Mouse (Mus musculus) G1E (cell line): ENCODE measurements around the gene Usb1. TPM values are rescaled to one million over a fixed set of nuclear protein-coding genes. Genes with fewer than 3 reads are reported as not detected.

Experiments
- ATAC-seq: 2 replicates; pipeline ENCODE4 v1.8.0; 2016; ENCODE audit warnings: mild to moderate bottlenecking; ENCODE audit not compliant: insufficient number of reproducible peaks, poor library complexity, low FRiP score, severe bottlenecking; ENCODE audit errors: extremely low read depth
- DNase-seq: peaks from one replicate; pipeline ENCODE4 v3.0.0; 2012; ENCODE audit warnings: low spot score
- H3K27me3 ChIP-seq: 2 replicates; pipeline ENCODE4 v1.6.1; 2012; ENCODE audit warnings: mild to moderate bottlenecking, low read length, inconsistent platforms; ENCODE audit not compliant: insufficient read depth
- H3K36me3 ChIP-seq: replicated peaks from 2 replicates; pipeline ENCODE3; 2012; ENCODE audit warnings: mild to moderate bottlenecking, inconsistent platforms
- H3K4me1 ChIP-seq: 2 replicates; pipeline ENCODE4 v1.6.1; 2012; ENCODE audit warnings: low read depth, low read length, inconsistent platforms, mixed read lengths; ENCODE audit not compliant: insufficient read depth
- H3K4me3 ChIP-seq: 2 replicates; pipeline ENCODE4 v1.5.1; 2012; ENCODE audit warnings: low read depth, mild to moderate bottlenecking, inconsistent platforms, low read length, moderate library complexity, mixed read lengths
- H3K9me3 ChIP-seq: replicated peaks from 2 replicates; pipeline ENCODE4 v1.6.1; 2012; ENCODE audit warnings: inconsistent platforms
- CTCF ChIP-seq: IDR thresholded peaks from 2 replicates; pipeline ENCODE4 v1.5.1; 2012; ENCODE audit warnings: low read depth, low read length, inconsistent platforms, mixed read lengths
- GATA1 ChIP-seq: IDR thresholded peaks from 2 replicates; pipeline ENCODE4 v1.6.1; 2012; ENCODE audit warnings: borderline replicate concordance, low read length, inconsistent platforms, mixed read lengths
- GATA2 ChIP-seq: IDR thresholded peaks from 2 replicates; pipeline ENCODE4 v1.6.1; 2012; ENCODE audit warnings: low read depth, low read length, inconsistent platforms, borderline replicate concordance
- POLR2AphosphoS5 ChIP-seq: IDR thresholded peaks from 2 replicates; pipeline ENCODE4 v1.6.1; 2012; ENCODE audit warnings: low read depth, low read length, inconsistent platforms; ENCODE audit not compliant: insufficient replicate concordance
- TAL1 ChIP-seq: conservative IDR thresholded peaks from 2 replicates; pipeline ENCODE4 v1.6.1; 2012; ENCODE audit warnings: low read depth, low read length, inconsistent platforms, mixed read lengths
- polyA plus RNA-seq: library from polyadenylated mRNA; stranded (reverse); fragments of >175 nt; gene quantifications from 2 replicates; pipeline ENCODE4 v1.2.3, GENCODE M21; 2012
- total RNA-seq, 2 experiments: library from RNA; stranded (forward) in 1 of 2; stranded (reverse) in 1 of 2; fragments of 200-1000 nt in 1 of 2; fragments of >200 nt in 1 of 2; fragmentation: Nextera tagmentation in 1 of 2; gene quantifications; 2 replicates each; pipeline ENCODE4 v1.2.3; 2014 to 2017

Gene Usb1
- total and polyA plus RNA-seq, 3 experiments: 28.0 to 60.0 (median 40.6) TPM

- Histone ChIP-seq H3K4me1 (no peaks in the 10 kb centered on the region; the same call in none of the 2 replicates), H3K27me3 (peaks cover 56% of the 10 kb centered on the region), H3K9me3 (peaks cover 7% of the 10 kb centered on the region), H3K4me3 (no peak overlapping the region), H3K36me3 (peaks cover under 1% of the 10 kb centered on the region)
- no peak for DNase-seq
- ATAC-seq: no peak
- TF ChIP-seq GATA1 (no peak), CTCF (no peak), GATA2 (no peak), POLR2AphosphoS5 (no peak), TAL1 (no peak)
Observed at GRCm38 (mm10) chr8:95352871-95353866, 21.1 kb downstream of the Usb1 start.

GRCm38 (mm10) chr8:95354606-95355005 is 22.5 kb downstream of the Usb1 start:
- TF ChIP-seq CTCF (no peak), POLR2AphosphoS5 (no peak), GATA2 (no peak), GATA1 (no peak), TAL1 (no peak)
- Histone ChIP-seq H3K4me3 (no peak overlapping the region), H3K36me3 (no peaks in the 10 kb centered on the region), H3K9me3 (peaks cover 7% of the 10 kb centered on the region), H3K27me3 (peaks cover 56% of the 10 kb centered on the region), H3K4me1 (peaks cover 12% of the 10 kb centered on the region)
- ATAC-seq (no peak), DNase-seq (no peak)

GRCm38 (mm10) chr8:95358550-95359411 is 26.7 kb downstream of the Usb1 start:
- H3K27me3 ChIP-seq: peaks cover 30% of the 10 kb centered on the region
- DNase-seq (no peak), ATAC-seq (no peak)
- H3K36me3 ChIP-seq: no peaks in the 10 kb centered on the region
- no peak for TF ChIP-seq POLR2AphosphoS5
- TF ChIP-seq TAL1: no peak
- no peak for TF ChIP-seq CTCF
- TF ChIP-seq GATA1: no peak
- no peak for TF ChIP-seq GATA2
- peaks cover 24% of the 10 kb centered on the region for H3K4me1 ChIP-seq
- H3K9me3 ChIP-seq: no peaks in the 10 kb centered on the region
- H3K4me3 ChIP-seq: no peak overlapping the region

GRCm38 (mm10) chr8:95360181-95361015 is 28.3 kb downstream of the Usb1 start:
- Histone ChIP-seq H3K4me1 (peaks cover 24% of the 10 kb centered on the region), H3K4me3 (no peak overlapping the region; the same call in 1 of the 2 replicates), H3K36me3 (no peaks in the 10 kb centered on the region), H3K9me3 (no peaks in the 10 kb centered on the region), H3K27me3 (peaks cover 23% of the 10 kb centered on the region)
- no peak for ATAC-seq
- no peak for DNase-seq
- TF ChIP-seq GATA1 (no peak), TAL1 (no peak), GATA2 (no peak), POLR2AphosphoS5 (no peak), CTCF (no peak)

GRCm38 (mm10) chr8:95361016-95361341 is 28.9 kb downstream of the Usb1 start:
- ATAC-seq: no peak
- Histone ChIP-seq H3K4me1 (peaks cover 24% of the 10 kb centered on the region), H3K9me3 (no peaks in the 10 kb centered on the region), H3K4me3 (no peak overlapping the region), H3K27me3 (peaks cover 20% of the 10 kb centered on the region), H3K36me3 (no peaks in the 10 kb centered on the region)
- no peak for DNase-seq
- no peak for TF ChIP-seq POLR2AphosphoS5
- no peak for TF ChIP-seq GATA1
- TF ChIP-seq TAL1: no peak
- TF ChIP-seq GATA2: no peak
- no peak for TF ChIP-seq CTCF

- Histone ChIP-seq H3K4me1 (peaks cover 33% of the 10 kb centered on the region), H3K9me3 (no peaks in the 10 kb centered on the region), H3K36me3 (no peaks in the 10 kb centered on the region), H3K4me3 (no peak overlapping the region), H3K27me3 (peaks cover 15% of the 10 kb centered on the region)
- TF ChIP-seq CTCF: no peak
- no peak for TF ChIP-seq GATA1
- no peak for TF ChIP-seq GATA2
- TF ChIP-seq TAL1: no peak
- no peak for TF ChIP-seq POLR2AphosphoS5
- ATAC-seq (no peak), DNase-seq (no peak)
Observed at GRCm38 (mm10) chr8:95362272-95362671, 30.2 kb downstream of the Usb1 start.
